Comparison of ENCODE assay signal across 8 mouse cellular contexts in genomic region chr2:69790722-69791121, GRCm38 (mm10). TPM values are rescaled to one million over a fixed set of nuclear protein-coding genes. Genes with fewer than 3 reads are reported as not detected.
DNase-seq lines count a peak whose midpoint lies in the region; ATAC-seq and TF ChIP-seq lines count a peak whose summit lies in the region.

No protein-coding gene starts in this region.

- H3K9me3 ChIP-seq in neural tube, embryonic 12.5 days: no peaks in the 10 kb centered on the region
- no peaks in the 10 kb centered on the region for H3K9me3 ChIP-seq in liver, embryonic 13.5 days (replicated peaks)

- H3K4me1 ChIP-seq in neural tube, embryonic 12.5 days: no peaks in the 10 kb centered on the region
- H3K4me1 ChIP-seq in liver, embryonic 13.5 days (replicated peaks): peaks cover 19% of the 10 kb centered on the region

- WGBS in neural tube, embryonic 12.5 days: 71% methylated on average over 4 of the region's 4 CpGs
- 46% methylated on average over 4 of the region's 4 CpGs for WGBS in liver, embryonic 13.5 days (ENCODE audit: insufficient replicate concordance)

- H3K27ac ChIP-seq in gastrocnemius, adult 2 months: peak overlapping the region; percentile 90; the same call in 1 of the 2 replicates
- no peak overlapping the region for H3K27ac ChIP-seq in neural tube, embryonic 12.5 days
- no peak overlapping the region for H3K27ac ChIP-seq in liver, embryonic 13.5 days

- H3K4me2 ChIP-seq in neural tube, embryonic 12.5 days (replicated peaks): peak overlapping the region; percentile 83
- H3K4me2 ChIP-seq in liver, embryonic 13.5 days: peak overlapping the region; percentile 92

- H3K27me3 ChIP-seq in neural tube, embryonic 12.5 days (replicated peaks): no peaks in the 10 kb centered on the region
- H3K27me3 ChIP-seq in liver, embryonic 13.5 days: no peaks in the 10 kb centered on the region

- H3K4me3 ChIP-seq in gastrocnemius, adult 2 months: peak overlapping the region; percentile 86; the same call in 1 of the 2 replicates
- no peak overlapping the region for H3K4me3 ChIP-seq in neural tube, embryonic 12.5 days
- H3K4me3 ChIP-seq in liver, embryonic 13.5 days (replicated peaks): peak overlapping the region; percentile 79

- peaks cover 34% of the 10 kb centered on the region for H3K36me3 ChIP-seq in neural tube, embryonic 12.5 days
- H3K36me3 ChIP-seq in liver, embryonic 13.5 days: peaks cover 31% of the 10 kb centered on the region

- no peak overlapping the region for H3K9ac ChIP-seq in neural tube, embryonic 12.5 days
- H3K9ac ChIP-seq in liver, embryonic 13.5 days: 0 out of 2 replicates have a peak overlapping the region, but pooled peaks have one; percentile 54

- TF ChIP-seq CTCF in gastrocnemius, adult 2 months (IDR thresholded peaks at IDR 0.05): no peak

- no peak for ATAC-seq in neural tube, embryonic 12.5 days (ENCODE audit: low FRiP score, low read depth)
- no peak for ATAC-seq in liver, embryonic 13.5 days (ENCODE audit: low read depth)

- no peak for DNase-seq in gastrocnemius, adult 2 months
- DNase-seq in gastrocnemius, postnatal 14 days: no peak
- DNase-seq in neural tube, embryonic 10.5 days (ENCODE audit: extremely low spot score, low spot score): no peak
- no peak for DNase-seq in liver, embryonic 13.5 days
- DNase-seq in right cerebral cortex, adult 2 months (ENCODE audit: low spot score in 2 of 2): no peak
- no peak for DNase-seq in right cerebral cortex, postnatal 4 days
- no peak for DNase-seq in c-Kit-positive CD71-positive TER-119-positive erythroid progenitor cells, embryonic 14.5 days (ENCODE audit: low spot score)

- intact Hi-C loops in gastrocnemius, adult 2 months (cut with DNase I): no loop called here
- intact Hi-C loops in gastrocnemius, postnatal 14 days (cut with DNase I; ENCODE audit: low total_unique reads): no loop called here

RNA-seq across cellular contexts. Expression of gene Phospho2, which starts 1.3 kb away (rescaled TPM):
- 10 to 100 TPM; 18.9 to 20.6 TPM for total RNA-seq in gastrocnemius, adult 2 months (2021)
- 10 to 100 TPM in 1 of 2 experiments, 1 to 10 TPM in 1; 9.2 to 10.5 TPM for total RNA-seq in gastrocnemius, postnatal 14 days (2021)
- polyA plus RNA-seq in neural tube, embryonic 12.5 days (2016; fragmentation: Nextera tagmentation; extraction: Ambion mirVana): 38.3 and 39.2 TPM in 2 replicates
- 13.0 and 18.1 TPM in 2 replicates for polyA plus RNA-seq in liver, embryonic 13.5 days (2015; fragmentation: Nextera tagmentation; extraction: Ambion mirVana)

RNA-seq across cellular contexts. Expression of gene Ccdc173, which starts 1.3 kb away (rescaled TPM):
- total RNA-seq in gastrocnemius, adult 2 months (2021): under 1 TPM; 0.38 to 0.56 TPM
- total RNA-seq in gastrocnemius, postnatal 14 days (2021): under 1 TPM; 0.29 to 0.40 TPM
- 4.4 and 4.7 TPM in 2 replicates for polyA plus RNA-seq in neural tube, embryonic 12.5 days (2016; fragmentation: Nextera tagmentation; extraction: Ambion mirVana)
- polyA plus RNA-seq in liver, embryonic 13.5 days (2015; fragmentation: Nextera tagmentation; extraction: Ambion mirVana): 0.21 and 0.28 TPM in 2 replicates

RNA-seq across cellular contexts. Expression of gene Klhl23, which starts 31.0 kb away (rescaled TPM):
- total RNA-seq in gastrocnemius, adult 2 months (2021): 10 to 100 TPM; 13.4 to 15.6 TPM
- total RNA-seq in gastrocnemius, postnatal 14 days (2021): 10 to 100 TPM; 16.4 to 18.4 TPM
- polyA plus RNA-seq in neural tube, embryonic 12.5 days (2016; fragmentation: Nextera tagmentation; extraction: Ambion mirVana): 46.4 and 50.9 TPM in 2 replicates
- 20.2 and 24.7 TPM in 2 replicates for polyA plus RNA-seq in liver, embryonic 13.5 days (2015; fragmentation: Nextera tagmentation; extraction: Ambion mirVana)
